Mouse (Mus musculus) CH12.LX (cell line): ENCODE results near the gene Car11. TPM values are rescaled to one million over a fixed set of nuclear protein-coding genes. Genes with fewer than 3 reads are reported as not detected.

Source experiments
- DNase-seq: peaks from one replicate; pipeline ENCODE4 v3.0.0-alpha.2; 2013; ENCODE audit errors: extremely low read depth
- H3K27ac ChIP-seq: 2 replicates; pipeline ENCODE4 v1.5.1; 2012; ENCODE audit warnings: low read depth, mild to moderate bottlenecking, control low read depth, moderate library complexity; ENCODE audit not compliant: insufficient read depth
- H3K27me3 ChIP-seq: replicated peaks from 2 replicates; pipeline ENCODE3; 2012; ENCODE audit warnings: inconsistent platforms
- H3K36me3 ChIP-seq, 2 experiments: replicated peaks in 1 of 2; 2 replicates each; pipeline versions ENCODE3 to v1.6.1; 2012; ENCODE audit warnings: inconsistent platforms in 1 of 2, low read length in 1 of 2, mild to moderate bottlenecking in 1 of 2, mixed read lengths in 1 of 2, moderate library complexity in 1 of 2; ENCODE audit not compliant: control insufficient read depth in 1 of 2, insufficient read depth in 1 of 2
- H3K4me1 ChIP-seq, 2 experiments: 2 replicates each; pipeline ENCODE4 v1.6.1; 2012; ENCODE audit warnings: inconsistent platforms in 1 of 2, moderate library complexity in 1 of 2; ENCODE audit not compliant: insufficient read depth in 2 of 2, control insufficient read depth in 1 of 2
- H3K4me2 ChIP-seq: 2 replicates; pipeline ENCODE4 v1.6.1; 2012; ENCODE audit warnings: low read depth, mild to moderate bottlenecking, control low read depth; ENCODE audit not compliant: poor library complexity, insufficient read depth, severe bottlenecking
- H3K4me3 ChIP-seq, 3 experiments: fragments of 150-350 bp in 1 of 3; sonication (generic) in 1 of 3; replicated peaks in 1 of 3; 2 replicates each; pipeline versions ENCODE3 to v1.5.1; 2011 to 2012; ENCODE audit warnings: low read depth in 2 of 3, low read length in 2 of 3, mild to moderate bottlenecking in 2 of 3, moderate library complexity in 2 of 3, control low read depth in 1 of 3, improper control_type of control experiment in 1 of 3, inconsistent platforms in 1 of 3, mixed read lengths in 1 of 3; ENCODE audit not compliant: poor library complexity in 1 of 3
- H3K79me2 ChIP-seq: replicated peaks from 2 replicates; pipeline ENCODE4 v1.6.1; 2012; ENCODE audit warnings: mild to moderate bottlenecking, moderate library complexity; ENCODE audit not compliant: control insufficient read depth, poor library complexity, insufficient read depth, severe bottlenecking; ENCODE audit errors: extremely low read depth
- H3K9ac ChIP-seq: 2 replicates; pipeline ENCODE4 v1.6.1; 2012; ENCODE audit warnings: low read depth, mild to moderate bottlenecking, control low read depth, moderate library complexity; ENCODE audit not compliant: insufficient read depth
- H3K9me3 ChIP-seq: replicated peaks from 2 replicates; pipeline ENCODE3; 2012; ENCODE audit warnings: low read length, inconsistent platforms, mixed read lengths
- BHLHE40 ChIP-seq: IDR thresholded peaks from 2 replicates; pipeline ENCODE4 v1.6.1; 2011; ENCODE audit warnings: mild to moderate bottlenecking, low read depth, low read length, improper control_type of control experiment
- CHD1 ChIP-seq: IDR thresholded peaks from 2 replicates; pipeline ENCODE4 v1.6.1; 2012; ENCODE audit warnings: low read depth, low read length, improper control_type of control experiment, inconsistent platforms
- CHD2 ChIP-seq: IDR thresholded peaks from 2 replicates; pipeline ENCODE4 v1.6.1; 2011; ENCODE audit warnings: low read length, improper control_type of control experiment
- CTCF ChIP-seq, 2 experiments: IDR thresholded peaks in 1 of 2; conservative IDR thresholded peaks in 1 of 2; 2 replicates each; pipeline ENCODE4 v1.5.1; 2011 to 2012; ENCODE audit warnings: low read depth in 2 of 2, low read length in 2 of 2, improper control_type of control experiment in 1 of 2, inconsistent platforms in 1 of 2, mild to moderate bottlenecking in 1 of 2, moderate library complexity in 1 of 2
- E2F4 ChIP-seq: IDR thresholded peaks from 2 replicates; pipeline ENCODE4 v1.6.1; 2011; ENCODE audit warnings: low read depth, low read length, improper control_type of control experiment; ENCODE audit not compliant: insufficient replicate concordance
- ELF1 ChIP-seq: IDR thresholded peaks from 2 replicates; pipeline ENCODE4 v1.6.1; 2014; ENCODE audit warnings: low read depth, mild to moderate bottlenecking, inconsistent platforms, low read length, improper control_type of control experiment
- EP300 ChIP-seq: IDR thresholded peaks from 2 replicates; pipeline ENCODE4 v1.6.1; 2011; ENCODE audit warnings: low read length, improper control_type of control experiment
- ETS1 ChIP-seq: conservative IDR thresholded peaks from 2 replicates; pipeline ENCODE4 v1.6.1; 2012; ENCODE audit warnings: low read depth, mild to moderate bottlenecking, inconsistent platforms, low read length, improper control_type of control experiment, moderate library complexity
- GABPA ChIP-seq: IDR thresholded peaks from 2 replicates; pipeline ENCODE4 v1.6.1; 2012; ENCODE audit warnings: low read depth, low read length, improper control_type of control experiment, inconsistent platforms; ENCODE audit not compliant: insufficient replicate concordance
- HCFC1 ChIP-seq: IDR thresholded peaks from 2 replicates; pipeline ENCODE4 v1.6.1; 2012; ENCODE audit warnings: low read depth, mild to moderate bottlenecking, inconsistent platforms, low read length, improper control_type of control experiment
- IRF4 ChIP-seq: IDR thresholded peaks from 2 replicates; pipeline ENCODE4 v1.6.1; 2014; ENCODE audit warnings: low read depth, mild to moderate bottlenecking, inconsistent platforms, low read length, improper control_type of control experiment
- JUN ChIP-seq: IDR thresholded peaks from 2 replicates; pipeline ENCODE4 v1.6.1; 2011; ENCODE audit warnings: low read depth, mild to moderate bottlenecking, low read length, improper control_type of control experiment, moderate library complexity; ENCODE audit not compliant: insufficient read depth
- JUND ChIP-seq: conservative IDR thresholded peaks from 2 replicates; pipeline ENCODE4 v1.6.1; 2011; ENCODE audit warnings: low read depth, low read length, improper control_type of control experiment
- KAT2A ChIP-seq: IDR thresholded peaks from 2 replicates; pipeline ENCODE4 v1.6.1; 2012; ENCODE audit warnings: low read length, improper control_type of control experiment, inconsistent platforms; ENCODE audit not compliant: insufficient replicate concordance
- MAFK ChIP-seq: IDR thresholded peaks from 2 replicates; pipeline ENCODE4 v1.6.1; 2011; ENCODE audit warnings: low read length, improper control_type of control experiment; ENCODE audit not compliant: insufficient replicate concordance
- MAX ChIP-seq: IDR thresholded peaks from 2 replicates; pipeline ENCODE4 v1.6.1; 2011; ENCODE audit warnings: low read length, improper control_type of control experiment
- MAZ ChIP-seq: IDR thresholded peaks from 2 replicates; pipeline ENCODE4 v1.6.1; 2012; ENCODE audit warnings: low read depth, mild to moderate bottlenecking, inconsistent platforms, low read length, improper control_type of control experiment, moderate library complexity
- MEF2A ChIP-seq: IDR thresholded peaks from 2 replicates; pipeline ENCODE4 v1.6.1; 2014; ENCODE audit warnings: low read depth, mild to moderate bottlenecking, inconsistent platforms, low read length, improper control_type of control experiment, borderline replicate concordance
- MXI1 ChIP-seq: IDR thresholded peaks from 2 replicates; pipeline ENCODE4 v1.6.1; 2011; ENCODE audit warnings: mild to moderate bottlenecking, low read depth, low read length, improper control_type of control experiment
- MYC ChIP-seq: IDR thresholded peaks from 2 replicates; pipeline ENCODE4 v1.6.1; 2011; ENCODE audit warnings: low read depth, mild to moderate bottlenecking, improper control_type of control experiment, low read length
- NELFE ChIP-seq: IDR thresholded peaks from 2 replicates; pipeline ENCODE4 v1.6.1; 2011; ENCODE audit warnings: low read depth, low read length, improper control_type of control experiment
- NRF1 ChIP-seq: IDR thresholded peaks from 2 replicates; pipeline ENCODE4 v1.6.1; 2014; ENCODE audit warnings: low read depth, mild to moderate bottlenecking, inconsistent platforms, low read length, improper control_type of control experiment, moderate library complexity
- PAX5 ChIP-seq: IDR thresholded peaks from 2 replicates; pipeline ENCODE4 v1.6.1; 2012; ENCODE audit warnings: low read length, inconsistent platforms, mixed read lengths
- POLR2A ChIP-seq: IDR thresholded peaks from 2 replicates; pipeline ENCODE4 v1.6.1; 2011; ENCODE audit warnings: low read depth, mild to moderate bottlenecking, improper control_type of control experiment, low read length
- POLR2AphosphoS2 ChIP-seq: IDR thresholded peaks from 2 replicates; pipeline ENCODE4 v1.6.1; 2011; ENCODE audit warnings: low read depth, low read length, improper control_type of control experiment
- RAD21 ChIP-seq: IDR thresholded peaks from 2 replicates; pipeline ENCODE4 v1.6.1; 2011; ENCODE audit warnings: low read depth, mild to moderate bottlenecking, low read length, improper control_type of control experiment, moderate library complexity
- RCOR1 ChIP-seq: conservative IDR thresholded peaks from 2 replicates; pipeline ENCODE4 v1.6.1; 2012; ENCODE audit warnings: low read depth, mild to moderate bottlenecking, inconsistent platforms, low read length, improper control_type of control experiment
- SIN3A ChIP-seq: IDR thresholded peaks from 2 replicates; pipeline ENCODE4 v1.6.1; 2012; ENCODE audit warnings: low read length, improper control_type of control experiment, inconsistent platforms
- SMC3 ChIP-seq: IDR thresholded peaks from 2 replicates; pipeline ENCODE4 v1.6.1; 2011; ENCODE audit warnings: low read depth, low read length, improper control_type of control experiment
- TBP ChIP-seq: conservative IDR thresholded peaks from 2 replicates; pipeline ENCODE4 v1.6.1; 2011; ENCODE audit warnings: low read depth, low read length, improper control_type of control experiment
- TCF12 ChIP-seq: IDR thresholded peaks from 2 replicates; pipeline ENCODE4 v1.6.1; 2014; ENCODE audit warnings: low read depth, mild to moderate bottlenecking, inconsistent platforms, low read length, improper control_type of control experiment
- UBTF ChIP-seq: IDR thresholded peaks from 2 replicates; pipeline ENCODE4 v1.6.1; 2012; ENCODE audit warnings: low read depth, mild to moderate bottlenecking, inconsistent platforms, low read length, improper control_type of control experiment, moderate library complexity
- USF1 ChIP-seq: IDR thresholded peaks from 2 replicates; pipeline ENCODE4 v1.6.1; 2014; ENCODE audit warnings: low read depth, mild to moderate bottlenecking, inconsistent platforms, low read length, improper control_type of control experiment
- USF2 ChIP-seq: conservative IDR thresholded peaks from 2 replicates; pipeline ENCODE4 v1.6.1; 2011; ENCODE audit warnings: low read depth, low read length, improper control_type of control experiment
- ZC3H11A ChIP-seq: IDR thresholded peaks from 2 replicates; pipeline ENCODE4 v1.6.1; 2012; ENCODE audit warnings: low read depth, mild to moderate bottlenecking, inconsistent platforms, low read length, improper control_type of control experiment
- ZKSCAN1 ChIP-seq: IDR thresholded peaks from 2 replicates; pipeline ENCODE4 v1.6.1; 2012; ENCODE audit warnings: low read depth, inconsistent platforms, low read length, improper control_type of control experiment, borderline replicate concordance
- ZMIZ1 ChIP-seq: IDR thresholded peaks from 2 replicates; pipeline ENCODE4 v1.6.1; 2012; ENCODE audit warnings: low read depth, mild to moderate bottlenecking, inconsistent platforms, low read length, improper control_type of control experiment
- ZNF384 ChIP-seq: IDR thresholded peaks from 2 replicates; pipeline ENCODE4 v1.6.1; 2012; ENCODE audit warnings: low read depth, low read length, improper control_type of control experiment, inconsistent platforms
- dilution Hi-C: fragments of 300-500 bp; cut with MboI; formaldehyde crosslinking; loops from 2 replicates; pipeline ENCODE4 v1.14.3; 2020; ENCODE audit warnings: low sequenced_read_pairs; ENCODE audit not compliant: extremely low pct_unique_long_range_greater_than_20kb, extremely low pct_ligation_motif_present
- in situ Hi-C: fragments of 300-500 bp; cut with MboI; formaldehyde crosslinking; loops from 3 replicates; pipeline ENCODE4 v1.14.3; 2019; ENCODE audit warnings: low sequenced_read_pairs, low pct_ligation_motif_present, low pct_unique_long_range_greater_than_20kb, mixed read lengths
- polyA plus RNA-seq: library from polyadenylated mRNA; unstranded; fragments of >175 nt; gene quantifications from 2 replicates; pipeline ENCODE4 v1.2.1, GENCODE M21; 2012; ENCODE audit warnings: low read depth; ENCODE audit not compliant: insufficient read length
- total RNA-seq, 2 experiments: library from RNA; depleted of rRNA; stranded (reverse); fragments of 300-350 nt in 1 of 2; fragments of >200 nt in 1 of 2; gene quantifications; 2 replicates each; pipeline ENCODE4 v1.2.3; 2012 to 2014

Car11 gene
- total and polyA plus RNA-seq, 3 experiments = not detected

DNA sequence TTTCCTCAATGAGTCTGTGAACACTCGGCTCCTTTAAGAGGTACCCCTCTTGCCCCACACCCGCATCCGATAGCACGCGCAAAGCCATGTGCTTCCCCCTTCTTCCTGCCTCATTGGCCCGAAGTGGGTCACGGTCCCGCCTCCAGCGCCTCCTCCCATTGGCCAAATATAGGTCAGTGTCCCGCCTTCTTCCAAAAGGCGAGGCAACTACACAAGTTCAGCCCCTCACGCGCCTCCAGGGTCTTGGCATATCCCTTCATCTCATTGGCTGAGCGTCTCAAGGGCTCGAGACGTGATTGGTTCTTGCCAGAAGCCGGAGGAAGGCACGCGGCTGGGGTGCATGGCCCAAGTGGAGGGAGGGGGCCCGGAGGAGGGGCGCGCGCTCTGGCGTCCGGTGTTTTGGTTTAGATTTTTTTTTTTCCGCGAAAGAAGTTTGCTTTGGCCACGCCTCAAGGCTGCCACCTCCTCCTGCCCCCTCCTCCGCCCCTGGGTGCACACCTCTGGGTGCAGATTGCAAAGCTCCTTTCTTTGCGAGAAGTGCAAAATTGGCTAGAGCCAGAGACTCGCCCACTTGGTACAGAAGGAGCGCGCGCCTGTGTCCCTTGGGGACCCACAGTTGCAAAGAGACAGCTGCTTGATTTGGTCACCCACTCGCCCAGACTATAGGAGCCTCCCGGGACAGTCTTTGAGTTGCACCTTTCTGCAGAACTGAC is 5.2 kb downstream of the Car11 start, which contains the start of gene Dbp:
Dbp (plus strand) TSS at position 359 of the 713 bp plus-strand sequence.
- peaks cover 3 to 64% of the 10 kb centered on the region in 2 experiments; a peak in 3 of 4 replicates for H3K4me1 ChIP-seq
- TF ChIP-seq ZNF384 (peak; percentile 88), E2F4 (0 out of 2 replicates have a peak, but pooled peaks have one; percentile 5), IRF4 (no peak), KAT2A (no peak), NRF1 (peak; percentile 31; the same call in 1 of the 2 replicates), RAD21 (no peak), SIN3A (peak; percentile 78; the same call in 1 of the 2 replicates), UBTF (no peak), POLR2A (no peak), POLR2AphosphoS2 (no peak), BHLHE40 (peak; percentile 90), MYC (peak; percentile 99), TCF12 (0 out of 2 replicates have a peak, but pooled peaks have one; percentile 15), MAZ (peak; percentile 98), TBP (no peak), ZMIZ1 (no peak), CHD1 (no peak), MXI1 (peak; percentile 87), JUN (no peak), ZC3H11A (no peak), ELF1 (peak; percentile 58), HCFC1 (peak; percentile 75), SMC3 (no peak), MEF2A (no peak), GABPA (no peak), CHD2 (peak; percentile 82), USF2 (peak; percentile 57), CTCF (conservative IDR thresholded peaks at IDR 0.05 in 1 of 2, IDR thresholded peaks at IDR 0.05 in 1 of 2; ENCODE audit: low read depth in 2 of 2, low read length in 2 of 2) (no peak), NELFE (no peak), RCOR1 (no peak), JUND (no peak), PAX5 (no peak), MAFK (no peak), MAX (peak; percentile 98), ETS1 (peak; percentile 3; the same call in 1 of the 2 replicates), ZKSCAN1 (no peak), USF1 (peak; percentile 76), EP300 (no peak)
- H3K4me3 ChIP-seq = peak within 1 kb of the TSS; percentile 65 to 77 (median 73)
- no peaks in the 10 kb centered on the region for H3K79me2 ChIP-seq
- dilution Hi-C loops (no loop called here), in situ Hi-C loops (no loop called here)
- no peaks in the 10 kb centered on the region for H3K9me3 ChIP-seq
- peaks cover 0 to 12% of the 10 kb centered on the region in 2 experiments for H3K36me3 ChIP-seq
- peak within 1 kb of the TSS; percentile 74 for H3K9ac ChIP-seq
- no peaks in the 10 kb centered on the region for H3K27me3 ChIP-seq
- H3K27ac ChIP-seq = peak within 1 kb of the TSS; percentile 66
- H3K4me2 ChIP-seq = peak within 1 kb of the TSS; percentile 99
- peak; percentile 100 for DNase-seq
